Mouse (Mus musculus) cortical plate, adult 2 months (tissue): Measurements from ENCODE around the gene Mfsd2b.

Experiments
- CTCF ChIP-seq: fragments of 200-500 bp; IDR thresholded peaks from 2 replicates; pipeline ENCODE4 v1.5.1; 2011; ENCODE audit warnings: mild to moderate bottlenecking, control low read depth, low read length; ENCODE audit not compliant: insufficient read depth; ENCODE audit errors: extremely low read depth
- POLR2A ChIP-seq: fragments of 200-500 bp; IDR thresholded peaks from 2 replicates; pipeline ENCODE4 v1.6.1; 2011; ENCODE audit warnings: mild to moderate bottlenecking, low read length, control low read depth; ENCODE audit not compliant: insufficient read depth; ENCODE audit errors: extremely low read depth

DNA sequence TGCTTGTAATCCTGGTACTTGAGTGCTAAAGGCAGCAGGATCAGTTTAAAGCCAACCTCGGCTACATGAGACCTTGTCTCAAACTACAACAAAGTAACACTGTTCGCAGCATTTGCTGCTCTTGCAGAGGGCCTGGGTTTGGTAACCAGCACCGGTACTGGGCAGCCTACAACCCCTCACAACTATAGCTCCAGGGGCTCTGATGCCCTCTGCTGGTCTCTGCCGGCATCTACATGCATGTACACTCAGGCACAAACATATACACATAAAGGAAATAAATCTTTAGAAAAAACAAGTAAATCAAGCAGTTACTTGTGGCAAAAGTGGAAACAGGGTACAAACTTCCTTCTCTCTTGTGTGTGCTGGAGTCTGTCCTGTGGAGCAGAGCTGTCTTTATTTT lies 11.5 kb downstream of the Mfsd2b start:
- TF ChIP-seq CTCF (no peak), POLR2A (no peak)
